Mouse (Mus musculus): ENCODE measurements around the gene Olfr1357. TPM values are rescaled to one million over a fixed set of nuclear protein-coding genes. Genes with fewer than 3 reads are reported as not detected.

Gene Olfr1357
- polyA plus RNA-seq, 1 experiment from 2014 or later: not detected

DNA sequence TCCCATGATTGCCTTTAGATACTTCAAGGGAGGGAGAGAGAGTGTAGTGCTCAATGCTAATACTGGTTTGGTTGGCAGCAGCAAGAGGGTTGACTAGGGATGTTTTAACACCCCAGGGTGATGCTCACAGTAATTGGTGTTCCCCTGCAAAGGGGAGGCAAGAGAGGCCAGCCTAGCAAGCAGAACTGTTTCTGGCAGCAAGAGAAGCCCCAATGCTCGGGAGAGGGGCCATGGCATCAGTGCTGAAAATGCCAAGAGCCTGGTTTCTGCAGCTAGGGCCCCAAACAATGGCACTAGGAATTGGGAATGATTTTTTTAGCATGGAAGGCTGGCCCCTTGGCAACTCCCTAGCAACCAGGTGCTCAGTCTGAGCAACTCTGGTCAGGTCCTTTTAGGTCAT is 32.9 kb downstream of the Olfr1357 start:
- no peak for TF ChIP-seq CTCF (IDR thresholded peaks at IDR 0.05; ENCODE audit: low read depth)
- no peak for ATAC-seq (replicated peaks; ENCODE audit: low FRiP score, low read depth)
- 83% methylated on average over 1 of the region's 1 CpGs for WGBS
- Histone ChIP-seq H3K36me3 (ENCODE audit: insufficient read depth, low read length) (peaks cover 62% of the 10 kb centered on the region), H3K27me3 (ENCODE audit: insufficient read depth, low read length) (no peaks in the 10 kb centered on the region), H3K27ac (no peak overlapping the region), H3K9me3 (replicated peaks; ENCODE audit: low read length) (no peaks in the 10 kb centered on the region), H3K4me2 (ENCODE audit: low read length) (no peak overlapping the region), H3K9ac (ENCODE audit: low read depth, low read length) (no peak overlapping the region), H3K4me1 (replicated peaks; ENCODE audit: insufficient read depth, low read length) (no peaks in the 10 kb centered on the region), H3K4me3 (replicated peaks; ENCODE audit: low read depth, low read length) (no peak overlapping the region)
- DNase-seq (ENCODE audit: low spot score): no peak

DNA sequence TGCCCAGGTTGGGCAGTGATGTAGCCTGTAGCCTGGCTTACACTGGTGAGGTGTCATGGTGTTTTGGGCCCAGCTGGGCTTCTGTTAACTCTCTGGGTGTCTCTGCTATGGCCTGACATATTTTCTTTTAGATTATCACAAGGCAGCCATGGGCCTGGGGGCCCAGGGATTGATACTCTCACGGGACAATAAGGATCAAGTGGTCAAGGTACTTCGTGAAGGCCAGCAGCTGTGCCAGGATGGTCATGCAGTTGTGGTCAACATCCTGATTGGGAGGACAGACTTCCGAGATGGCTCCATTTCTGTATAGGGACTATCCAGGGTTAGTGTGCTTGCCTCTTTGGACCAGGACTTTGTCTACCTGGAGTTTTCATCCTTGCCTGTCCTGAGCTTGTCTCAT is 33.9 kb downstream of the Olfr1357 start:
- ATAC-seq (replicated peaks; ENCODE audit: low FRiP score, low read depth) (no peak), DNase-seq (ENCODE audit: low spot score) (no peak)
- WGBS: 66% methylated on average over 3 of the region's 3 CpGs
- no peak for TF ChIP-seq CTCF (IDR thresholded peaks at IDR 0.05; ENCODE audit: low read depth)
- H3K4me2 ChIP-seq (ENCODE audit: low read length): no peak overlapping the region
- H3K27me3 ChIP-seq (ENCODE audit: insufficient read depth, low read length): no peaks in the 10 kb centered on the region
- H3K36me3 ChIP-seq (ENCODE audit: insufficient read depth, low read length): peaks cover 68% of the 10 kb centered on the region
- H3K9me3 ChIP-seq (replicated peaks; ENCODE audit: low read length): no peaks in the 10 kb centered on the region
- no peak overlapping the region for H3K9ac ChIP-seq (ENCODE audit: low read depth, low read length)
- no peaks in the 10 kb centered on the region for H3K4me1 ChIP-seq (replicated peaks; ENCODE audit: insufficient read depth, low read length)
- H3K4me3 ChIP-seq (replicated peaks; ENCODE audit: low read depth, low read length): no peak overlapping the region
- H3K27ac ChIP-seq: no peak overlapping the region

DNA sequence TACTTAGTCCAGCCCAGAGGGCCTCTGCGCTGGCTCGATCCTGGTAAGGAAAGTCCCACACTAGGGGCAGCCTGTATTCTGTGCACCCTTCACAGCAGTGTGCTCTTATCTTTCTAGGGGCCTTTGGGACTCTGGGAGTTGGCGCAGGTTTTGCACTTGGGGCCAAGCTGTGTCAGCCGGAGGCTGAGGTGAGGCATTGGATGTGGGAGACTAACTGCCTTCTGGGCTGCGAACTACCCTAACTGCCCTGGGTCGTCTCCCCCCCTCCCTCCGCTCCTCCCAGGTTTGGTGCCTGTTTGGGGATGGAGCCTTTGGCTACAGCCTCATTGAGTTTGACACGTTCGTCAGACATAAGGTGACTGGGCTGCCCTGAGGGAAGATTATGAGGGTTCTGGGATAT is 34.5 kb downstream of the Olfr1357 start:
- ATAC-seq (replicated peaks; ENCODE audit: low FRiP score, low read depth) (no peak), DNase-seq (ENCODE audit: low spot score) (no peak)
- H3K4me1 ChIP-seq (replicated peaks; ENCODE audit: insufficient read depth, low read length): no peaks in the 10 kb centered on the region
- no peaks in the 10 kb centered on the region for H3K27me3 ChIP-seq (ENCODE audit: insufficient read depth, low read length)
- 67% methylated on average over 9 of the region's 9 CpGs for WGBS
- no peaks in the 10 kb centered on the region for H3K9me3 ChIP-seq (replicated peaks; ENCODE audit: low read length)
- peaks cover 69% of the 10 kb centered on the region for H3K36me3 ChIP-seq (ENCODE audit: insufficient read depth, low read length)
- H3K4me3 ChIP-seq (replicated peaks; ENCODE audit: low read depth, low read length): no peak overlapping the region
- no peak for TF ChIP-seq CTCF (IDR thresholded peaks at IDR 0.05; ENCODE audit: low read depth)
- no peak overlapping the region for H3K9ac ChIP-seq (ENCODE audit: low read depth, low read length)
- no peak overlapping the region for H3K4me2 ChIP-seq (ENCODE audit: low read length)
- H3K27ac ChIP-seq: no peak overlapping the region

- TF ChIP-seq CTCF (IDR thresholded peaks at IDR 0.05; ENCODE audit: low read depth): no peak
- no peak for ATAC-seq (replicated peaks; ENCODE audit: low FRiP score, low read depth)
- Histone ChIP-seq H3K4me1 (replicated peaks; ENCODE audit: insufficient read depth, low read length) (no peaks in the 10 kb centered on the region), H3K9ac (ENCODE audit: low read depth, low read length) (no peak overlapping the region), H3K36me3 (ENCODE audit: insufficient read depth, low read length) (peaks cover 67% of the 10 kb centered on the region), H3K27me3 (ENCODE audit: insufficient read depth, low read length) (no peaks in the 10 kb centered on the region), H3K4me3 (replicated peaks; ENCODE audit: low read depth, low read length) (no peak overlapping the region), H3K9me3 (replicated peaks; ENCODE audit: low read length) (no peaks in the 10 kb centered on the region), H3K4me2 (ENCODE audit: low read length) (no peak overlapping the region), H3K27ac (no peak overlapping the region)
- no peak for DNase-seq (ENCODE audit: low spot score)
- WGBS: 92% methylated on average over 7 of the region's 7 CpGs
Measured at GRCm38 (mm10) chr10:78581121-78581520, 36.8 kb downstream of the Olfr1357 start.

DNA sequence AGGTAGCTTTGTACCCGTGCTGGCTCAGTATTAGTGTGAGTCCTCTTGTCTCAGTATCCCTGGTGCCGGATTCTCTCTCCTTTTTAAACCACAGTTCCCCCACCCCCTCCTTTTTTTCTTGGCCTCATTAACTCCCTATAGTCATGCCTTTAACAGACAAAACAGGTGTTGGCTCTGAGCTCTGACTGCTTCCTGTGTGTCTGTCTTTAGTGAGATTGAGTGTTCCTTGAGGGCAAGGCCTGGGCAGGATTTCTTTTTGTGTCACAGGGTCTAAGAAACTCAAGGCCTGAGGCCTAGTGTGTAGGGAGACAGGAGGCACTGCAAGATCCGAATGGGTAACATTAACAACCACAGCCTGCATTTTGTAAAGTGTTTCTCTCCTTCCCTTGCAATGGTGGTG is 39.7 kb downstream of the Olfr1357 start:
- no peaks in the 10 kb centered on the region for H3K27me3 ChIP-seq (ENCODE audit: insufficient read depth, low read length)
- no peak overlapping the region for H3K27ac ChIP-seq
- ATAC-seq (replicated peaks; ENCODE audit: low FRiP score, low read depth): no peak
- no peak overlapping the region for H3K9ac ChIP-seq (ENCODE audit: low read depth, low read length)
- no peaks in the 10 kb centered on the region for H3K4me1 ChIP-seq (replicated peaks; ENCODE audit: insufficient read depth, low read length)
- no peak for TF ChIP-seq CTCF (IDR thresholded peaks at IDR 0.05; ENCODE audit: low read depth)
- H3K4me2 ChIP-seq (ENCODE audit: low read length): no peak overlapping the region
- H3K4me3 ChIP-seq (replicated peaks; ENCODE audit: low read depth, low read length): no peak overlapping the region
- WGBS: 57% methylated on average over 3 of the region's 3 CpGs
- H3K36me3 ChIP-seq (ENCODE audit: insufficient read depth, low read length): peaks cover 38% of the 10 kb centered on the region; the same call in 1 of the 2 replicates
- no peak for DNase-seq (ENCODE audit: low spot score)
- H3K9me3 ChIP-seq (replicated peaks; ENCODE audit: low read length): no peaks in the 10 kb centered on the region

GRCm38 (mm10) chr10:78576435-78577184 is 41.3 kb downstream of the Olfr1357 start:
- no peak for TF ChIP-seq CTCF (IDR thresholded peaks at IDR 0.05; ENCODE audit: low read depth)
- H3K36me3 ChIP-seq (ENCODE audit: insufficient read depth, low read length): peaks cover 35% of the 10 kb centered on the region; the same call in 1 of the 2 replicates
- H3K27me3 ChIP-seq (ENCODE audit: insufficient read depth, low read length): no peaks in the 10 kb centered on the region
- no peak for ATAC-seq (replicated peaks; ENCODE audit: low FRiP score, low read depth)
- no peak overlapping the region for H3K4me2 ChIP-seq (ENCODE audit: low read length)
- no peaks in the 10 kb centered on the region for H3K9me3 ChIP-seq (replicated peaks; ENCODE audit: low read length)
- 95% methylated on average over 16 of the region's 16 CpGs for WGBS
- H3K27ac ChIP-seq: no peak overlapping the region
- no peaks in the 10 kb centered on the region for H3K4me1 ChIP-seq (replicated peaks; ENCODE audit: insufficient read depth, low read length)
- DNase-seq (ENCODE audit: low spot score): no peak
- H3K4me3 ChIP-seq (replicated peaks; ENCODE audit: low read depth, low read length): no peak overlapping the region
- no peak overlapping the region for H3K9ac ChIP-seq (ENCODE audit: low read depth, low read length)
